15 mouse cellular contexts compared by ENCODE assay signal in genomic region chr17:87194639-87195038, GRCm38 (mm10).
"Had no signal": no experiment of that assay in that cellular context is flagged by ENCODE, and none has a peak within 500 bp of the region (broad histone marks: within the 10 kb centered on the region; RNA-seq: fewer than 3 reads in every experiment).

No protein-coding gene starts in this region.

- H3K27ac ChIP-seq: limb, embryonic 12.5 days; liver, embryonic 15.5 days; macrophage; midbrain, embryonic 12.5 days; neural tube, embryonic 15.5 days had no signal

- H3K9ac ChIP-seq: limb, embryonic 12.5 days; liver, embryonic 15.5 days; midbrain, embryonic 12.5 days; neural tube, embryonic 15.5 days had no signal

- DNase-seq: kidney, adult 8-10 months; lung, adult 2 months; lung, postnatal 10 days; right cerebral cortex, adult 18-20 months; right cerebral cortex, postnatal 25 days; thymus, adult 18-20 months; thymus, postnatal 14 days had no signal

- H3K9me3 ChIP-seq: liver, embryonic 15.5 days; midbrain, embryonic 12.5 days; neural tube, embryonic 15.5 days had no signal

- H3K27me3 ChIP-seq: limb, embryonic 12.5 days; liver, embryonic 15.5 days; megakaryocyte, embryonic 14.5 days; midbrain, embryonic 12.5 days; neural tube, embryonic 15.5 days had no signal

- H3K4me2 ChIP-seq: limb, embryonic 12.5 days; liver, embryonic 11.5 days; liver, embryonic 15.5 days; midbrain, embryonic 12.5 days; neural tube, embryonic 15.5 days had no signal

- H3K4me3 ChIP-seq: limb, embryonic 12.5 days; liver, embryonic 15.5 days; midbrain, embryonic 12.5 days; neural tube, embryonic 15.5 days had no signal

- ATAC-seq: intestine, embryonic 16.5 days had no signal

- H3K4me1 ChIP-seq: liver, embryonic 15.5 days; midbrain, embryonic 12.5 days had no signal

- H3K36me3 ChIP-seq: limb, embryonic 12.5 days; liver, embryonic 15.5 days; midbrain, embryonic 12.5 days; neural tube, embryonic 15.5 days had no signal
